Mouse (Mus musculus): ENCODE results near the gene Gm5414.
A peak's percentile ranks its signal among the peaks of the same experiment; 100 is the strongest.

The Gm5414 gene

DNA sequence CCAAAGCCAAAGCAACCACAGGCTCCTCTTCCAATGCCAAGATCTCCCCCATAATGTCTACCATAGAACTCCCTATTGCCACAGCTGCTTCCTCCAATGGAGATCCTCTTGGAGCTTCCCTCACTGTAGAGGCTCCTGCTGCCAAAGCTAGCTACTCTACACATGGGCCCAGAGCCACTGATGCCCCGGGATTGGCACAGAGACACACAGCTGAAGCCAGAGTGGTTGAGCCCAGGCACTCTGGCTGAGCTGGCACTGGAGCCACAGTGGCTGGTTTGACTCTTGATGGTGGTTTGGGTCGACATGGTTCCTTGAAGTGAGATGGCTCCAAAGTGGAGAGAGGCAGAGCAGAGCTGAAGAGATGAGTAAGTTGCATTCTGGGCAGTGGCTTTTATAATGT, at the start of gene Gm5414:
Gm5414 (minus strand) TSS at position 305 of the 400 bp plus-strand sequence.
- DNase-seq (ENCODE audit: low spot score in 2 of 2) = no peak

DNA sequence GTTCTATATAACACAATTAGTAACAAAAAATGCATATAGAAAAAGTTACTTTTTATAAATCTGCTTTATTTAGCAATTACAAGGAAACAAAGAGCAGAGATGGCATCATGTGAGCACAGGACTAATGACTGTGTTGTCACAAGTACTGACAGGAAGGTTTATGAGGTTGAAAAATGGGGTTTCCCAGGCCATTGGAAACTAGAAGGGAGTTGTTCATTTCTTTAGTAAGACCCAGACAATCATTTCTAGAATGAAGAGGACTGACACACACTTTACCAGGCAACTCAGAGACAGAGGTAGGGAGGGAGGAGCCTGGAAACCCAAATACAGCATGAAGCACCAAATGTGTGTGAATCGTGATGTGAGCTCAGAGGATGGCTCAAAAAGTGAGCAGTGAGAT, 48.0 kb upstream of the Gm5414 start:
- DNase-seq (ENCODE audit: low spot score in 2 of 2) = no peak

- no peak for DNase-seq (ENCODE audit: low spot score in 2 of 2)
Observed at GRCm38 (mm10) chr15:101652736-101653265, 24.8 kb upstream of the Gm5414 start.

DNA sequence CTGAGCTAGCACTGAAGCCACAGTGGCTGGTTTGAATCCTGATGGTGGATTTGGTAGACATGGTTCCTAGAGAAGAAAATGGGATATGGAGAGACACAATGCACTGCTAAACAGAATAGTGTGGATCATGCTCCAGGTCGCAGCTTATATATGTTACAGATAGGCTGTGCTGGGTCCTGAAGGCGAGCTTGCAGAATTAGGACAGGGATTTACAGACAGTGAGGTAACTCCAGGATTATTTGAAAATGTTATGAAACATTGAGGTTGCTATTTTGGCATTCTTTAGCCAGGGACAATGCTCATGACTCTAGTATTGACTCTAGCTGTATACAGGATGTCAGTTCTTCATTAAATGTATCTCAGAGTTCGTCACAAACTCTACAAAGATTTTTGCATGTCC, 19.3 kb upstream of the Gm5414 start, which contains the start of gene Gm5478:
Gm5478 (minus strand) TSS at position 101 of the 400 bp plus-strand sequence.
- DNase-seq (ENCODE audit: low spot score in 2 of 2) = no peak

DNA sequence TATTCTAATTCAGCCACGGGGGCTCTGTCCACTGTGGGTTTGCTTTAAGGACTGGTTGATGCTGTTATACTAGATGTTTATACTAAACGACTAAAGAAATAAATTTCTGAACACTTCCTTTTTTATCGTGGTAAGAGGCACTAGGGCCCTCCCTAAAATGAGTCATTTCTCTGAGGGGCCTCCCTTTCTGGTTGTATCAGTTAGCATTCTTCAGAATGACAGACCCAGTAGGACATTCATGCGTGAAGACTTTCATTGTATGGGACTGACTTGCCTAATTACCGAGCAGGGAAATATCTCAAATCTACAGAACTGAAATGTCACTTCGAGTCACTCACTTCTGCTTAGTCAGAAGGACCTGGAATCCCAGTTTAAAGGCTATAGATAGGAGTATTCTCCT, 28.9 kb downstream of the Gm5414 start:
- DNase-seq (ENCODE audit: low spot score in 2 of 2) = no peak

DNA sequence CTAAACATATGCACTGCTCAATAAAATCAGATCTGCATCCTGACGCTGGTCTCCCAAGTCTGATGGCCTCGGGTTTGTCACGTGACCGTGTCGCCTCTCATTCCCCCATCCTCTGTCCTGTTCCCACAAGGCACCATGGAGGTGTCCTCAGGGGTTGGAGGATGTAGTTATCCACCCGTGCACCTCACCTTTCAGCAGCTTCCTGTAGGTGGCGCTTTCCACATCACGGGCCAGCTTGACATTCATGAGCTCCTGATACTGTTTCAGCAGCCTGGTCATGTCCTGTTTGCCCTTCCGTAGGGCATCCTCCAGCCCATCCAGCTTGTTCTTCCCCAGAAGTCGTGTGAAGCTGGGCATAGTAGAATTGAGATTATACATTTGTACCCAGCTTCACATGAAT, 39.8 kb downstream of the Gm5414 start:
- DNase-seq (ENCODE audit: low spot score in 2 of 2) = no peak

DNA sequence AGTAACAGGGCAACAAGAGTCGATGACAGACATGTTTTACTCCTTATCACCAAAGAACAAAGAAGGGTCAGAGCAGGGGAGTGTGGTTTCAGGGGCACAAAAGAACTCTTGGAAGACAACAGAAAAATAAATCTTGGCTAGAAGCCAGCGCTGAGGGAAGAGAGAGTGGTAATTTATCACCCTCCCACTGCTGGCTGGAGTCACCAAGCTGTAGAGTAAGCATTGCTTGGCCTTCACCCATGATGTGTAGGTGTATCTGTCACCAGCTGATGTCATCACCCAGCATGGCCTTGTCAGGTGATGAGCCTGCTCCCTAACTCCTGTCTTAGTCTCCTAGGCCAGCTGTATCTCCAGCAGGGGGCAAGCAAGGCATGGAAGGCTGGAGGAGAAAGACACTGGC, 43.5 kb downstream of the Gm5414 start:
- DNase-seq (ENCODE audit: low spot score in 2 of 2) = no peak

DNA sequence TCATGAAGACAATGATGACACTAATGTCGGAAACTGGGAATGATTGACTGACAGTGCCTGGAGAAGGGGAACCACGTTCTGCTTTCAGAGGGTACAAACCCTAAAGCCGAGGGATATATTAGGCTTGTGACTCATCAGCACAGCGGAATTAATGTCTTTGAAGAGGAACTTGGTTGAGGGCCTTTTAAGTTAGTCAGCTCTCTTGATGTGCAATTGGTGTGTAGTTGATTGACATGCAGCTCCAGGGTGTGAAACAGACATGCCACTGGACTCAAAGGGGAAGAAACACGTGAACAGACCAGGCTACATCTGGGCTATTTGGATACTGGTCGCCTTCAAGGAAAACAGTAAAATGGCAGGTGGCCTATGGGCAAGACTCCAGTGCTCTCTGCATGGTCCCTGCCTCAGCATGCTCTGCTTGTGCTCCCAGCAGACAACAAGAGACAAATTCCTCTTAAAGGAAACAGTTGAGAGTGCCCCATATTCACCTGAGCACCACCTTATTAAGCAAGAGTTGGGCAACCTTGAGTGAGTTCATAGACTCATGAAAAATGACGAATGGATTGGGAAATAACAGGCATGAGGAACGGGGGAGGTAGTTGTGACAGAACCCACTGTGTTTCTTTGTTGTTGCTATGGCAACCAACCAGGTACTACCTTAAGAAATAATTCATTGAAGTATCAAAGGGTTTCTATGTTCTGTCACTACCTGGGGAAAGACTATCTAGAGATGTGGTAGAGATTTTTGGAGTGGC, 44.6 kb downstream of the Gm5414 start:
- no peak for DNase-seq (ENCODE audit: low spot score in 2 of 2)

DNA sequence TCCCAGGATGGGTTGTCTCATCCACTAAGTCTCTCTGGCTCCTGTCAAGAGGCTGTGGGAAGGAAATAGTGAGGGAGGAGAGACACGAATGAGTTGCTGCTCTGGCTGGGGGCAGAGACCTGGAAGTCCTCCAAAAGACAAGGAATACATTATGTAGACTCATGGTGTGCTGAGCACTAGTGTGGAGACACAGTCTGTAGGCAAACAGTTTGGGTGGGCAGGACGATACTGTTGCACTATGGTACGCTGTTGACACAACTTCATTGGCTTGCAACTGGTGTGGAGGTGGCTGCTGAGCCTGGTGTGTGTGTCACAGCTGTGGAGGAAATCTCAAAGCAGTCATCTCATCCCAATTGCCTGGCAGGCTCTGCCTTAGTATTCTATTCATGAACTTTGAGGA, 46.3 kb downstream of the Gm5414 start:
- DNase-seq (ENCODE audit: low spot score in 2 of 2) = no peak

GRCm38 (mm10) chr15:101575506-101575905, 52.5 kb downstream of the Gm5414 start:
- peak in 1 of 2 experiments; percentile 29 for DNase-seq (ENCODE audit: low spot score in 2 of 2)

Measured in urinary bladder, postnatal 4 days (tissue).